Mouse (Mus musculus) heart, adult 11 months (tissue): ENCODE results near the gene Pkd1l3.

Experiments used
- DNase-seq: peaks from one replicate; pipeline ENCODE4 v3.0.0; 2022

The Pkd1l3 gene

GRCm38 (mm10) chr8:109704565-109705319, 90.4 kb downstream of the Pkd1l3 start:
- DNase-seq = peak; percentile 90

GRCm38 (mm10) chr8:109705320-109706075, 91.2 kb downstream of the Pkd1l3 start, which contains the start of gene Zfp821:
Gene Zfp821 (plus strand): TSS chr8:109705546.
- peak; percentile 100 for DNase-seq

DNA sequence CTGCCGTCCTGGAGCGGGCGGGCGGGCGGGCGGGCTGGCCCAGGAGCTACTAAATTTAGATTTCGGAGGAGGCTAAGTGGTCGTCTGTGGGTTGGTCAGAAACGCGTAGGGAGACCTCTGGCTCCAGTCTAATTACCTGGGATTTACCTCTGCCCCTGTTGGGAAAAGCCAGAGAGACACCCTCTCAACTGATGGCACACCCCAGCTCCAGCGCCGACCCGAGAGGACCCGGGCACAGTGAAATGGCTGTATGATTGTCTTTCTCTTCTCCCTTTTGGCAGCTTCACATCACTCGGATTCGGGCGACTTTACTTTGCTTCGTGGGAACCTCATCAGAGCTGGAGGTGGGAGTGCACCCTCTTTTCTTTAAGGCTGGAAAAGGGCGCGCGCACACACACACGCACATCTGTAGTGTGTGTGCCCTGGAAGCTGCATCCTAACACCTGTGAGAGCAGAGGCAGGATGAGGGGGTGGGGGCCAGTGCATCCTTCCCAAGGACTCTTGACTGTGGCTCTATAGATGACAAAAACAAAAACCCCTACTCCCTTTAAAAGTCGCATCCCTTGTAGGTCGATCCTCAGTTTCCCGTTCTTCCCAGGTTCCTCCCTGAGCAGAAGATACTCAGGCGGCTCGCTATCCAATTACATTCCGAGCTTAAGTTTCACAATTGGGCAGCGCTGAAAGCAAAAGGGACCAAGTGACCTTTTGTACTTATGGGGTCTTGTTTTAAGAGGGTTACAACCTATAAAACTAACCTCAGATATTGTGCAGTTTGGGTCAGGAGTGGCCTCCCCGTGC, 92.0 kb downstream of the Pkd1l3 start:
- peak; percentile 90 for DNase-seq

DNA sequence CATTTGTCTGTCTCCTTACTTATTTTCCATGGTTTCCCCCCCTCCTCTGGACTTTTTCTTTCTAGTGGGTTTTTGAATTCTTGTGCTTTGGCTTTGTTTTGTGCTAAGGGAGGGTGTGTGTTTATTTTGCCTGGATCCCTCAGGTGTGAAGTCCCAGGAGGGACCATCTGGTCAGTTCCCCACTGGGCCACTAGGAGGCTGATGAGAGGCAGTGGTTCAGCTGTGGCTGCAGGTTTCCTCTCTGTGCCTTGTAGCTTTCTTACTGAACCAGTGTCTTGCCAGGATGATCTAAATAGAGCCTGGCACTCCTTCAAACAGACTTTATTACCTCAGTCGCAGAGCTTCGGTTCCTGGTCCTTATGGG, 92.5 kb downstream of the Pkd1l3 start:
- DNase-seq = peak; percentile 95

DNA sequence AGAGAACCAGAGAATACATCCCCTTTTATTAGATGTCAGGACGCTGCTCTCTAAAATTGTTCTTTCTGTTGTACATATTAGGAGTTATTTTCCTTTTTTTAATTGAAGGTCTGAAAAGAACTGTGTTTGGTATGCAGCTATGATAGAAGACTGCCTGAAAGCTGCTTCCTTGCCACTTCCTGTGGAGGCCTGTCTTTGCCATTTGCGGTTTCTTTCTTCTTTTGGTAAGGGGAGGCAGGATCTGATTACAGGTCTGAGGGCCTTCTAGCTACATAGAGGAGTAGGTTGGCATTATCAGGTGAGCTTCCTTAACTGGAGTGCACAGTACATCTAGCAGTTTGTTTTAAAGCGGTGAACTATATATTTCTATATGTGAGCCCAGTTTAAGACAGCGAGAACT, 93.6 kb downstream of the Pkd1l3 start:
- DNase-seq = no peak

- no peak for DNase-seq
Measured at GRCm38 (mm10) chr8:109712521-109712920, 98.2 kb downstream of the Pkd1l3 start.

DNA sequence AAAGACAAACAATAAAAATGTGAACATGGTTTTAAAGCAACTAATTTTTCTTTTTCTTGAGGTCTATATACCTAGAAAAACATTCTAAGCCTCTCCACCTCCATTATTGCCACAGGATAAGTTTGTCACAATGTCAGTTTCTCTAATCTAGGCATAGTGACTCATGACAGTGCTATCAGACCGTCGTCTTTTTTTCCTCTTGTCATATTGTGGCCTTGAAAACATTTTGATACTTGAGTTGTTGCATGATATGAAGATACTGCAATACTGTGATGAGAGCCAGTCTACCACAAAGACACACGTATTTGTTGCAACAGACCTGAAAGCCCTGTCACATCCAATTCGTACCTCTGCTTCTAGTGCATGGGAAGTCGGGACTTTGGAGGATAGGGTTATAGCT, 100.6 kb downstream of the Pkd1l3 start:
- DNase-seq = no peak
